Mouse (Mus musculus) retina, postnatal 1 day (tissue): Measurements from ENCODE around the gene Hnrnpa0.
A peak's percentile ranks its signal among the peaks of the same experiment; 100 is the strongest.
"Not testable (repeated sequence)": the region's sequence is repeated elsewhere in the genome, so short reads cannot be mapped to it uniquely, and the experiment has no call there.

Experiments
- DNase-seq: peaks from one replicate; pipeline ENCODE4 v3.0.0-alpha.2; 2012

Gene Hnrnpa0

GRCm38 (mm10) chr13:58128396-58128767, at the start of gene Hnrnpa0:
TSS of gene Hnrnpa0 (minus strand) at chr13:58128556.
- peak; percentile 96 for DNase-seq

DNA sequence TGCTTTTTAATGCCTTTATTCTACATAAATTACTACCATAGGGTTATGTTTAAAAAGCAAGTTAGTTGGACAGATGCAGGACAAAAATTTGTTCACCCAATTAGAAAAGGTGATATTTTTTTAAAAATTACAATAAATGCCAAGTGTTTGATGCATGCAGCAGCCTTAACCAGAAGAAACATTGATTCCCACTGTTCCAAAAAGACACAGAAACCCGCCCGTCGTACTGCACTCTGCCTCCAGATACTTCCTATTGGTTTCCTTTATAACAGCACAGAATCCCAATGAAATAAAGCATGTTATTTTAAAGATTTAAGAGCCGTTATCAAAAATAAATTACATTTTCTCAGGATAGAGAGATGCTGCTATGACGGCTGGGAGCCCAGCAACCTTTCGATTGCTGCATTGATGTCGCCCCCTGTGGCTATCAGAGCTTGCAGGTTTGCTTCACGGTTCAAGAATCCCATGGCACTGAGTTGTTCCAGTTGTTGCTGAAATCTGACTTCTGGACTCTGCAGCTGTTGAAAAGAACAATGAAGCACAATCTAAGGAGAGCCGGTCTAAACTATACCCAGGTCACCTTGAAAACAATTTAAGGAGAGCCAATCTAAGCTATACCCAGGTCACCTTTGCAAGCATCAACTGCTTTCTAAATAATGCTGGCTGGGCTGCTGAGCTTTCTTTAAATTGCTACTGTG, 49.3 kb upstream of the Hnrnpa0 start:
- no peak for DNase-seq

DNA sequence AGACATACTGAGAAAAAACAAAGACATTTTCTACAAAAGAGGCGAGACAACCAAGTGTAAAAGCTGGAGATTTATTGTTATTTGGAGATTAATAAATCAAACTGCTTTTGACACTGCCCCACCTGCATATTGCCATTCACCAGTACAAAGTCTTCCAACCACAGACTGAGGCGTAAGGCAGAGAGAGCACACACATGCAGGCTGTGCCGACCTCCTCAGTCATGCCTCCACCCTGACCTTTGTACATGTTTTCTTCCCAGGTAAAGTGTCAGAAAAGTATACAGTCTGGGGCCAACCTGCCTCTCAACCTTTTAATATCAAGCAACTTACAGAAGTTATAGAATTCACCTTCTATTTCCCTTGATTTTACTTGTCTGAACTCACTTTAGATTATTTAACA, 47.7 kb upstream of the Hnrnpa0 start:
- no peak for DNase-seq

GRCm38 (mm10) chr13:58168119-58168518, 39.8 kb upstream of the Hnrnpa0 start:
- DNase-seq = no peak

DNA sequence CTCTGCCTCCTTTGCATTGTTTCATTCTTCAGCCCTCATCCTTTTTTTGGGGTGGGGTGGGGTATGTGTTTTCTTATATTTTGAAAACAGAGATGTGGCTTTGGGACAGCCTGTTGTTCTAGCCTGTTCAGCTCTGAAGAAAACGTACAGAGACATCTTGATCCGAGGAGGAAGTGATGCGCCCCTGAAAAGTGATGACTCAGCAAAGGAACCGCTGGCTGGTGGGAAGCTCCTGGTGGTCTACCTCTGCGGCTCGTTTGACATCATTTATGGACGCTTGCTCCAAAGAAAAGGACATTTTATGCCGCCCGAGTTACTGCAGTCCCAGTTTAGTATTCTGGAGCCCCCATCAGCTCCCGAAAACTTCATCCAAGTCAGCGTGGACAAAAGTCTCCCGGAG, 35.0 kb upstream of the Hnrnpa0 start:
- no peak for DNase-seq

- DNase-seq = no peak
Observed at GRCm38 (mm10) chr13:58160761-58161160, 32.4 kb upstream of the Hnrnpa0 start.

DNA sequence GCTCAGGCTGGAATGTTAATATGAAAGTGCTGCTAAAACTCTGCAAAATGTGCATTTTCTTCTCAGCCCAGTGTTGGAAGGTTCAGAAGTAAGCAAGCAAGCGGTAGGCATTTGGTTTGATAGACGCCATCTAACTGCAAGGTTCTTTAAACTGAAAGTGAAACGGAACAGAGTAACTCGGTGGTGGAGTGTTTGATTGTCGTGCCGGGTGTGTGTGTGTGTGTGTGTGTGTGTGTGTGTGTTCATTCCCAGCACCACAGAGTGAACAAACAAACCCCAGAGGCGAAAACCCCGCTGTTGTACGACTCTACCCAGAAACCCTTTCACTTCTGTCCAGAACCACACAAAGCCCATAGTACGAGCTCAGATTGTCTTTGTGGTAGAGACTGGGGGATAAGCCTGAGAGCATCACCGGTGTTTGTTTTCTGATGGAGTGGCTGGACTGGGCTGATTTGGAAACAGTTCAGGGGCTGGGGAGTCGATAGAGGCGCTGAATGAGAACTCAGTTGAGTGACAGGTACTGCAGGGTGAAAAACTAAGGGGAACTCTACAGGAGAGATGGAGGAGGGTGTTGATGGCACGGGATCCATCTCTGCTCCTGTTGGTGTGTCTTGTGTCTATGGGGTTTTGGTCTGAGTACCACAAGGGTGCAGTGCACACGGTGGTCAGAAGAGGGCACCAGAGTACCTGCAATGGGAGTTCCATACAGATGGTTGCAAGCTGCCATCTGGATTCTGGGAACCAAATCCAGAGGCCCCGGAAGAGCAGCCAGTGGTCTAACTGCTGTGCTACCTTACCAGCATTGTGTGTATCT, 29.9 kb upstream of the Hnrnpa0 start:
- peak; percentile 95 for DNase-seq

DNA sequence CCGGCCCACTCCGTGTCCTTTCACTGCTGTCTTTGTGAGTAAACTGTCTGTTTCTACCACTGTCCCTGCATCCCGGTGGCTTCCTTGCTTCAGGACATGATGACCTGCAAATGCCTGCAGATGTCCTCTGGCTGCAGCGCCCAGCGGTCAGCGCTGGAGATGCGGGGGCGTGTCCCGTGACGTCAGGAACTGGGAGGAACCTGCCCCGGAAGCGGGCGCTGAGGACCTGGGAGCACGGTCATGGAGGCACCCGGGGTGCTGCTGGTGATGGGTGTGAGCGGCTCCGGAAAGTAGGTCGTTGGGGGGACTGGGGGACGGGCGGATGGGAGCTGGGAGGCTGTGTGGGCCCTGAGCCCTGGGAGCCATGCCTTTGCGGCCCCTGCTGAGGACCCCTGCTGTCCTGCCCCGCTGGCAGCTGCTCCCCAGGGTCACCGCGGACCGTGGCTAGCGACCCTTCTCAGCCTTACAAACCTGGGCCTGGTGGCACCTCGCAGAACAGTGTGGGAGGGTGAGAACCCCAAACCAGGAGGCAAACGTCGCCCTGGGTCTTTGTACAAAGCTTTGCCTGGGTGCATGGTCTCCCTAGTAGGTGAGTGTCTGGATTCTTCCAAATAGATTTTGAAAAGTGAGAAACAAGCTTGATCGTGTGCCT, 29.2 kb upstream of the Hnrnpa0 start, which contains the start of gene Idnk:
Idnk (plus strand) TSS at position 203 of the 652 bp plus-strand sequence.
- peak; percentile 94 for DNase-seq

DNA sequence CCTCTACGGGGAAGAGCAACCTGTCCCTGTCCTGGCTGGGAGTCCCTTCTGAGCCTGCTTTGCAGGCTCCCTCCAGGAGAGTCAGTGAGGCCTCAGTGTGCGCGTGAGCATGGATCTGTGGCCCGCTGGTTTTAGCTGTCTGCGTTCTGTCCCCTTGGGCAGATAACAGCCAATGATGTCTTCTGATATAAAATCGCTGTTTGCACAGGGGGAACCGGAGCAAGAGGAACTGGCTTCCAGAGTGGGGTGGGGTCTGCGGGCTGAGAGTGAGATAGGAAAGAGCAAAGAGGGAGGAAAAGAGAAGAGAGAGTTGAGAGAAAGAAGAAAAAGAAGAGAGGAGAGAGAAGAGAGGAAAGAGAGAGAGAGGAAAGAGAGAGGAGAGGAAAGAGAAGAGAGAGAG, 28.7 kb upstream of the Hnrnpa0 start:
- DNase-seq = no peak

DNA sequence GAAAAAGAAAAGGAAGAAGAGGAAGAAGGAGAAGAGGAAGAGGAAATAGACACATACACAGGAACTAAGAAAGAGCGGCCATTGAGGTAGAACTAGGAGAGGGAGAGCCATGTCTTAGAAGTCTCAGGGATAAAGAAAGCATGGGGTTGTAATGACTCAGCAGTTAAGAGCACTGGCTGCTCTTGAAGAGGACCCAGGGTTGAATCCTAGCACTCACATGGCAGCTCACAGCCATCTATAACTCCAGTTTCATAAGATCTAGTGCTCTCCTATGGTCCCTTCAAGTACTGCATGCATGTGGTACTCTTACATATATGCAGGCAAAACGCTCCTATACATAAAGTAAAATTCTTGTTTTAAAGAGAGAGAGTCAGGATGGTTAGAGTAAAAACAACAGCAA, 27.7 kb upstream of the Hnrnpa0 start:
- no peak for DNase-seq

GRCm38 (mm10) chr13:58150442-58150841, 22.1 kb upstream of the Hnrnpa0 start:
- DNase-seq = no peak

- DNase-seq = no peak
Observed at GRCm38 (mm10) chr13:58149629-58150028, 21.3 kb upstream of the Hnrnpa0 start.

DNA sequence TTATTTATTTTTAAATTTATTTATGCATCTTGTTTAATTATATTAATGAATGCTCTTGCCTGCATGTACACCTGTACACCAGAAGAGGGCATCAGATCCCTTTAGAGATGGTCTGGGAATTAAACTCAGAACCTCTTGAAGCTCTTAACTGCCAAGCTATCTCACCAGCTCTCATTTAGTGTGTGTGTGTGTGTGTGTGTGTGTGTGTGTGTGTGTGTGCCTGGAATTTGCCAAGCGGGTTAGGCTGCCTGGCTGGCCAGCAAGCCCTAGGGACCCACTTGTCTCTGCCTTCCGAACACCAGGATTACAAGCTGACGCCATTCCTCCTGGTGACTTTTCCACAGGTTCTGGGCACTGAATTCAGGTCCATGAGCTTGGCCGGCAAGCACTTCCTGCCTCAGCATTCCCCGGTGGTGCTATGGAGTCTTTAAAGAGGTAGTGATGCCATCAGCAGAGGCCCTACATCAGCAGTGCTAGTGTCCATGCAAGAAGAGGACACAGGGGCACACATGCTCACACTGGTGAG, 20.7 kb upstream of the Hnrnpa0 start:
- peak; percentile 82 for DNase-seq

DNA sequence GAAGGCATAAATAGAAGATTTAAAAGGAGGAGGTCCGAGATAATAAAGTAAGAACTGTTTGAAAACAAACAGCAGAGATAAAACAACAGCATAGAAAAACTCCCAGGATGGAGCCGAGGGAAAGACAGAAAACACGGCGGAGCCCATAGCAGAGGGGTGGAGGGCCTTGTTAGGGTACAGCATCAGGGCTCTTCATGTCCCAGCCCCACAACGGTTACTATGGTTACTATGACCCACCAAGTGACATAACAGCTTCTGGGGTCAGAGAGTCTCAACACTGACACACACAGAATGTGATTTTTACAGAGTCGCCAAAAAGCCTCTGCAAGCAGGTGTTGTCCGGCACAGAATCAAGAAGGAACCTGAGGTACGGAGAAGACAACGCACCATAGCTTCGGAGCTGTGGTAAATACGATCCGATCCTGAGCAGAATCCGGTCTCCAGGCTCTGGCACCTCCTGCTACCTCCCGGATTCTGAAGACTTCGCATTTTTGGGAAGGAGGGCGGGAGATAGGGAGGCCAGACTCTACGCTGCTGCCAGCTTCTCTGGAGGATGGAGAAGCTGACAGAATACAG, 20.0 kb upstream of the Hnrnpa0 start:
- peak; percentile 92 for DNase-seq

GRCm38 (mm10) chr13:58147760-58148159, 19.4 kb upstream of the Hnrnpa0 start:
- DNase-seq = no peak

- DNase-seq = not testable (repeated sequence)
Observed at GRCm38 (mm10) chr13:58146603-58147002, 18.2 kb upstream of the Hnrnpa0 start.

DNA sequence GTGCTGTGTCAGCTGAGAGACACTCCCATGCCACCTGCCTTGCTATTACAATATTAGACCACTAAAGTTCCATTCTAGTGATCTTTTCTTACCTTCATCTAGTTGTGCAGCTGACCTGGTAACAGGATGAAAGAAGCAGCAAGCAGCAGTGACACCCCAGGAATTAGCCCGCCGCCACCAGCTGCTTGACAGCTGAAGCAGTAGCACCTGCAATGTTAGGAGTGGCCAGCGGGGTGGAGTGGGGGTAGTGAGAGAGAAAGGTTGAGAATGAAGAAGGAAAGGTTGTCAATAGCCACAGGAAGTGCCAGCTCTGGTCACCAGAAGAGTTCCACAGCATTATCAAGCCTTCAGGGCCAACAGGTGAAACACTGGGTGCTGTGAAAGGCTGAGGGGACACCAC, 3.3 kb upstream of the Hnrnpa0 start:
- no peak for DNase-seq

DNA sequence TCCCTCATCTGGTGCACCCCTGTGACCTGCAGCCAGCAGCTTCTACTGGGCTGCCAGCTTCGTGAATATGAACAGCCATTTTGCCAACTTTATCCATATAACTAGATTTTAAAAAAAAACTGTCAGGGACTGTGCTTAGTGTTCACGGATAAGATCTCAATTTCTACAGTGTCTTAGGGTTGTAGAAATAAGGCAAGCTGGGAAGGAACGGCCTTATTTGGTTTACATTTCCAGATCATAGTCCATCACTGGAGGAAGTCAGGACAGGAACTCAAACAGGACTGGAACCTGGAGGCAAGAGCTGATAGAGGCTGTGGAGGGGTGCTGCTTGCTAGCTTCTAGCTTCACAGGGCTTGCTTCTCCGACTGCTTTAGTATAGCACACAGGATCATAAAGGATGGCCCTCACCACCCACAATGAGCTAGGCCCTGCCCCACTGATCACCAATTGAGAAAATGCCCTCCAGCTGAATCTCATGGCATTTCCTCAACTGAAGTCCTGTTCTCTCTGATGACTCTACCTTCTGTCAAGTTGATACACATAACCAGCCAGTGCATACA, 1.4 kb upstream of the Hnrnpa0 start:
- no peak for DNase-seq

- DNase-seq = peak; percentile 98
Observed at GRCm38 (mm10) chr13:58128768-58129671, 664 bp upstream of the Hnrnpa0 start.

DNA sequence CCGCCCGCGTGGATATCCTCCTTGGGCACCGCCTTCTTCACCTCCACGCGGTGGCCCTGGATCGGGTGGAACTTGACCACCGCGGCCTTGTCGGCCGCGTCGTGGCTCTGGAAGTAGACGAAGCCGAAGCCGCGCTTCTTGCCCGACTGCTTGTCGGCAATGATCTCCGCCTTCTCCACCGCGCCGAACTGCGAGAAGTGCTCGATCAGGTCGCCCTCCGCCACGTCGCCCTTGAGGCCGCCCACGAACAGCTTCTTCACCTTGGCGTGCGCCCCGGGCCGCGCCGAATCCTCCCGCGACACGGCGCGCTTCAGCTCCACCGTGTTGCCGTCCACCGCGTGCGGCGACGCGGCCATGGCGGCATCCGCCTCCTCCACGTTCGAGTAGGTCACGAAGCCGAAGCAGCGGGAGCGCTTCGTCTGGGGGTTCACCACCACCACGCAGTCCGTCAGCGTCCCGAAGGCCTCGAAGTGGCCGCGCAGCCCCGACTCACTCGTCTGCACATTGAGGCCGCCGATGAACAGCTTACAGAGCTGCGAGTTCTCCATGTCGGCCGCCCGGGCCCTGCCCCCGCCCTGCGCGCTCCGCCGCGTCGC, 492 bp downstream of the Hnrnpa0 start:
- peak; percentile 74 for DNase-seq
